Mouse (Mus musculus) small intestine, adult 2 months (tissue): ENCODE results near the gene Zbtb41.

ENCODE experiments used
- CTCF ChIP-seq: fragments of 200-500 bp; IDR thresholded peaks from 2 replicates; pipeline ENCODE4 v1.5.1; 2012; ENCODE audit warnings: low read depth, mild to moderate bottlenecking, control low read depth, inconsistent platforms, low read length, moderate library complexity, mixed read lengths; ENCODE audit not compliant: insufficient replicate concordance, insufficient read length; ENCODE audit errors: extremely low read depth
- POLR2A ChIP-seq: fragments of 200-500 bp; IDR thresholded peaks from 2 replicates; pipeline ENCODE4 v1.6.1; 2012; ENCODE audit warnings: low read depth, mild to moderate bottlenecking, control low read depth, inconsistent platforms, low read length, moderate library complexity

- no peak for TF ChIP-seq POLR2A
- TF ChIP-seq CTCF = no peak
Measured at GRCm38 (mm10) chr1:139375900-139376299, 46.2 kb upstream of the Zbtb41 start.
